Mouse (Mus musculus) MEL (cell line): ENCODE data around the gene Tmed9. TPM values are rescaled to one million over a fixed set of nuclear protein-coding genes. Genes with fewer than 3 reads are reported as not detected.

Source experiments
- DNase-seq: peaks from one replicate; pipeline ENCODE4 v3.0.0; 2011; ENCODE audit warnings: low read depth, low spot score
- H3K27ac ChIP-seq: 2 replicates; pipeline ENCODE4 v1.5.1; 2012; ENCODE audit warnings: low read depth, mild to moderate bottlenecking, control low read depth, low read length, moderate library complexity; ENCODE audit not compliant: control insufficient read depth
- H3K27me3 ChIP-seq, 2 experiments: fragments of 150-350 bp in 1 of 2; sonication (generic) in 1 of 2; 2 replicates each; pipeline ENCODE4 v1.6.1; 2012; ENCODE audit warnings: low read length in 2 of 2, mild to moderate bottlenecking in 2 of 2, improper control_type of control experiment in 1 of 2, moderate library complexity in 1 of 2; ENCODE audit not compliant: insufficient read depth in 2 of 2, control insufficient read depth in 1 of 2
- H3K36me3 ChIP-seq, 2 experiments: 2 replicates each; pipeline ENCODE4 v1.6.1; 2012 to 2014; ENCODE audit warnings: low read length in 2 of 2, improper control_type of control experiment in 1 of 2, inconsistent platforms in 1 of 2, mild to moderate bottlenecking in 1 of 2; ENCODE audit not compliant: insufficient read depth in 2 of 2, control insufficient read depth in 1 of 2
- H3K4me1 ChIP-seq, 2 experiments: fragments of 150-350 bp in 1 of 2; sonication (generic) in 1 of 2; 2 replicates each; pipeline ENCODE4 v1.6.1; 2012; ENCODE audit warnings: low read length in 2 of 2, improper control_type of control experiment in 1 of 2, mild to moderate bottlenecking in 1 of 2; ENCODE audit not compliant: insufficient read depth in 2 of 2, control insufficient read depth in 1 of 2
- H3K4me3 ChIP-seq, 2 experiments: fragments of 150-350 bp in 1 of 2; sonication (generic) in 1 of 2; 2 replicates each; pipeline ENCODE4 v1.5.1; 2012; ENCODE audit warnings: low read depth in 2 of 2, low read length in 2 of 2, mild to moderate bottlenecking in 2 of 2, moderate library complexity in 2 of 2, control low read depth in 1 of 2, improper control_type of control experiment in 1 of 2; ENCODE audit not compliant: control insufficient read depth in 1 of 2, insufficient read depth in 1 of 2
- H3K79me2 ChIP-seq: 2 replicates; pipeline ENCODE4 v1.6.1; 2012; ENCODE audit warnings: mild to moderate bottlenecking, low read length, moderate library complexity; ENCODE audit not compliant: control insufficient read depth, poor library complexity, insufficient read depth
- H3K9ac ChIP-seq: 2 replicates; pipeline ENCODE4 v1.6.1; 2012; ENCODE audit warnings: low read depth, mild to moderate bottlenecking, control low read depth, low read length, moderate library complexity; ENCODE audit not compliant: control insufficient read depth, poor library complexity, severe bottlenecking
- H3K9me3 ChIP-seq: fragments of 150-350 bp; sonication (generic); replicated peaks from 2 replicates; pipeline ENCODE4 v1.6.1; 2012; ENCODE audit warnings: mild to moderate bottlenecking, low read length, improper control_type of control experiment, moderate library complexity; ENCODE audit not compliant: insufficient read depth
- CHD1 ChIP-seq: IDR thresholded peaks from 2 replicates; pipeline ENCODE4 v1.6.1; 2012; ENCODE audit warnings: low read depth, mild to moderate bottlenecking, inconsistent platforms, low read length, improper control_type of control experiment
- CHD2 ChIP-seq: IDR thresholded peaks from 2 replicates; pipeline ENCODE4 v1.6.1; 2011; ENCODE audit warnings: low read length, improper control_type of control experiment
- ELF1 ChIP-seq: IDR thresholded peaks from 2 replicates; pipeline ENCODE4 v1.6.1; 2014; ENCODE audit warnings: low read depth, mild to moderate bottlenecking, inconsistent platforms, low read length, improper control_type of control experiment, moderate library complexity
- GABPA ChIP-seq: IDR thresholded peaks from 2 replicates; pipeline ENCODE4 v1.6.1; 2012; ENCODE audit warnings: low read depth, mild to moderate bottlenecking, inconsistent platforms, low read length, improper control_type of control experiment, moderate library complexity
- GATA1 ChIP-seq: IDR thresholded peaks from 2 replicates; pipeline ENCODE4 v1.6.1; 2011; ENCODE audit warnings: low read depth, low read length, improper control_type of control experiment
- JUND ChIP-seq: IDR thresholded peaks from 2 replicates; pipeline ENCODE4 v1.6.1; 2011; ENCODE audit warnings: low read depth, mild to moderate bottlenecking, improper control_type of control experiment, low read length
- KAT2A ChIP-seq: conservative IDR thresholded peaks from 2 replicates; pipeline ENCODE4 v1.6.1; 2012; ENCODE audit warnings: low read depth, low read length, improper control_type of control experiment, inconsistent platforms
- MEF2A ChIP-seq: IDR thresholded peaks from 2 replicates; pipeline ENCODE4 v1.6.1; 2014; ENCODE audit warnings: low read depth, mild to moderate bottlenecking, inconsistent platforms, low read length, improper control_type of control experiment; ENCODE audit not compliant: poor library complexity, insufficient replicate concordance, severe bottlenecking; ENCODE audit errors: extremely low read depth
- MXI1 ChIP-seq: IDR thresholded peaks from 2 replicates; pipeline ENCODE4 v1.6.1; 2011; ENCODE audit warnings: mild to moderate bottlenecking, low read depth, low read length, improper control_type of control experiment
- MYB ChIP-seq: IDR thresholded peaks from 2 replicates; pipeline ENCODE4 v1.6.1; 2011; ENCODE audit warnings: mild to moderate bottlenecking, low read depth, low read length, improper control_type of control experiment
- NELFE ChIP-seq: IDR thresholded peaks from 2 replicates; pipeline ENCODE4 v1.6.1; 2011; ENCODE audit warnings: low read depth, low read length, improper control_type of control experiment
- POLR2A ChIP-seq, 2 experiments: IDR thresholded peaks; 2 replicates each; pipeline ENCODE4 v1.6.1; 2011 to 2012; ENCODE audit warnings: low read length in 2 of 2, mild to moderate bottlenecking in 2 of 2, control low read depth in 1 of 2, improper control_type of control experiment in 1 of 2, low read depth in 1 of 2, moderate library complexity in 1 of 2; ENCODE audit not compliant: control insufficient read depth in 1 of 2, insufficient read depth in 1 of 2, poor library complexity in 1 of 2
- RCOR1 ChIP-seq: IDR thresholded peaks from 2 replicates; pipeline ENCODE4 v1.6.1; 2012; ENCODE audit warnings: low read depth, mild to moderate bottlenecking, inconsistent platforms, low read length, improper control_type of control experiment
- TBP ChIP-seq: IDR thresholded peaks from 2 replicates; pipeline ENCODE4 v1.8.0; 2011; ENCODE audit warnings: low read depth, low read length, improper control_type of control experiment
- TCF12 ChIP-seq: IDR thresholded peaks from 2 replicates; pipeline ENCODE4 v1.6.1; 2014; ENCODE audit warnings: low read depth, mild to moderate bottlenecking, inconsistent platforms, low read length, improper control_type of control experiment, moderate library complexity
- USF1 ChIP-seq: IDR thresholded peaks from 2 replicates; pipeline ENCODE4 v1.6.1; 2014; ENCODE audit warnings: low read depth, mild to moderate bottlenecking, inconsistent platforms, low read length, improper control_type of control experiment, moderate library complexity
- USF2 ChIP-seq, 2 experiments: IDR thresholded peaks; 2 replicates each; pipeline ENCODE4 v1.6.1; 2011 to 2012; ENCODE audit warnings: improper control_type of control experiment in 2 of 2, low read length in 2 of 2, borderline replicate concordance in 1 of 2, inconsistent platforms in 1 of 2, low read depth in 1 of 2, mild to moderate bottlenecking in 1 of 2; ENCODE audit not compliant: insufficient read depth in 1 of 2
- polyA plus RNA-seq, 2 experiments: library from polyadenylated mRNA; stranded (reverse) in 1 of 2; unstranded in 1 of 2; fragments of >175 nt in 1 of 2; fragments of >200 nt in 1 of 2; gene quantifications; 2 replicates each; pipeline versions ENCODE4 v1.2.1 to v1.2.4; 2012; ENCODE audit warnings: low replicate concordance in 2 of 2, low read depth in 1 of 2; ENCODE audit not compliant: insufficient read length in 2 of 2, insufficient read depth in 1 of 2, missing spikeins in 1 of 2
- total RNA-seq: library from RNA; depleted of rRNA; stranded (reverse); fragments of 300-350 nt; gene quantifications from 2 replicates; pipeline ENCODE4 v1.2.3, GENCODE M21; 2012

Gene Tmed9
- total and polyA plus RNA-seq, 3 experiments, result 218 to 222 TPM; not detected in 1

DNA sequence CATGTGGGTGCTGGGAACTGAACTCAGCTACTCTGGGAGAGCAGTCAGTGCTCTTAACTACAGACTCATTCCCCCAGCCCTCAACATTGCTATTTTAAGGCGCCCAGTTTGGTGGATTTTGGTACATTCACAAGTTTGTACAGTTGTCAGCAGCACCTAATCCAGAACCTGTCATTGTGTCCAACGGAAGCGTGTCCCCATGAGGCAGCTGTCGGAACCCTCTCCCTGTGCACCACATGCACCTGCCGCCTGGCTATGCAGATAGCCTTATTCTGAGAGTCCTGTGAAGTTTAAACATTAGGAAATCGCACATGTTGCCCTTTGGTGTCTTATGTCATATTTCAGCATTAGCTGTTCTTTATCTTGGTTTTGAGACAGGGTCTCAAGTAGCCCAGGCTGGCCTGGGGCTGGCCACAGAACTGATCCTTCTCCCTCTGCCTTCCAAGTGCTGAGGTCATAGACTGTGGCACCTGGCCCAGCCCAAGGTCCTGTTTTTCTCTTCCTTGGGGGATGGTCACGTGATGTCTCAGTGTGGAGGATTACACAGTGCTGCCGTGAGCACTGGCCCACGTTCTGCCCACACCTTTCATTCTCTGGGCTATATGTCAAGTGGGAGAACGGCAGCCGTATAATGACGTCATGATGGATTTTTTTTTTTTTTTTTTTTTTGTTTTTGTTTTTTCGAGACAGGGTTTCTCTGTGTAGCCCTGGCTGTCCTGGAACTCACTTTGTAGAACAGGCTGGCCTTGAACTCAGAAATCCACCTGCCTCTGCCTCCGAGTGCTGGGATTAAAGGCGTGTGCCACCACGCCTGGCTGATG is 47.6 kb upstream of the Tmed9 start:
- Histone ChIP-seq H3K4me3 (no peak overlapping the region), H3K4me1 (peaks cover 0 to 31% of the 10 kb centered on the region in 2 experiments; a peak in 3 of 4 replicates), H3K9me3 (no peaks in the 10 kb centered on the region), H3K9ac (no peak overlapping the region), H3K27me3 (no peaks in the 10 kb centered on the region), H3K27ac (no peak overlapping the region), H3K79me2 (no peaks in the 10 kb centered on the region), H3K36me3 (peaks cover 2 to 18% of the 10 kb centered on the region in 2 experiments; a peak in 3 of 4 replicates)
- TF ChIP-seq USF1 (peak; percentile 53), NELFE (no peak), TCF12 (no peak), TBP (no peak)
- DNase-seq, result no peak

DNA sequence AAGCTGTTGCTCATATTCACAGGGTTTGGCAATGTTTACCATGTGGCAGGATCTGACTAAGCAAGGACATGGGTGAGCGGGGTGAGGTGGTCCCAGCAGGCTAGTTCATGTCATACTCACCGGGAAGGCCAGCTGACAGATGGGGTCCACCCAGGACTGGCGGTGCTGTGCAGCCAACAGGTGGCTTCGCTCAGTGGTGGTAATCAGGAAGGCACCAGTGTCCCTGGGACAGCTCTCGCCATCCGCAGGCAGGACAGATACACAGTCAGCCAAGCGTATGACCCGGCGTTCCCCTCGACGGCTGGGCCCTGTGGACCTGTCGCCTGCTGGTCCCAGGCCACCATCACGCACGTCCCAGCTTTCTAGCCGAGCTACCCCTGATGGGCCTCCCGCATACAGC is 46.3 kb upstream of the Tmed9 start:
- Histone ChIP-seq H3K36me3 (peaks cover 2 to 18% of the 10 kb centered on the region in 2 experiments; a peak in 3 of 4 replicates), H3K79me2 (no peaks in the 10 kb centered on the region), H3K27me3 (no peaks in the 10 kb centered on the region), H3K9me3 (no peaks in the 10 kb centered on the region), H3K4me1 (peaks cover 0 to 31% of the 10 kb centered on the region in 2 experiments; a peak in 3 of 4 replicates), H3K9ac (no peak overlapping the region), H3K4me3 (no peak overlapping the region), H3K27ac (peak overlapping the region; percentile 63; the same call in 1 of the 2 replicates)
- DNase-seq, result no peak
- TF ChIP-seq MYB (no peak), MEF2A (no peak), TBP (no peak), RCOR1 (no peak), GABPA (no peak), ELF1 (no peak), MXI1 (no peak), GATA1 (no peak), POLR2A (IDR thresholded peaks at IDR 0.05; ENCODE audit: control insufficient read depth in 1 of 2, insufficient read depth in 1 of 2, low read depth in 1 of 2, low read length in 2 of 2, poor library complexity in 1 of 2) (no peak), USF2 (IDR thresholded peaks at IDR 0.05; ENCODE audit: borderline replicate concordance in 1 of 2, insufficient read depth in 1 of 2, low read depth in 1 of 2, low read length in 2 of 2) (no peak), CHD2 (no peak), USF1 (no peak), KAT2A (no peak), JUND (no peak), CHD1 (no peak)
